Mouse (Mus musculus): ENCODE data around the gene Cherp. TPM values are rescaled to one million over a fixed set of nuclear protein-coding genes. Genes with fewer than 3 reads are reported as not detected.

Cherp gene
- total and polyA plus RNA-seq, 3 experiments, result 21.1 to 106 (median 78.0) TPM

- Histone ChIP-seq H3K27me3 (ENCODE audit: control insufficient read depth in 1 of 2, insufficient read depth in 2 of 2, low read length in 2 of 2) (no peaks in the 10 kb centered on the region), H3K27ac (ENCODE audit: control insufficient read depth, low read depth, low read length) (no peak overlapping the region), H3K79me2 (ENCODE audit: control insufficient read depth, insufficient read depth, low read length, poor library complexity) (peaks cover 28% of the 10 kb centered on the region), H3K4me1 (ENCODE audit: control insufficient read depth in 1 of 2, insufficient read depth in 2 of 2, low read length in 2 of 2) (peaks cover 0 to 7% of the 10 kb centered on the region in 2 experiments; a peak in 2 of 4 replicates), H3K36me3 (ENCODE audit: control insufficient read depth in 1 of 2, insufficient read depth in 2 of 2, low read length in 2 of 2) (peaks cover 11 to 14% of the 10 kb centered on the region in 2 experiments), H3K4me3 (ENCODE audit: control insufficient read depth in 1 of 2, insufficient read depth in 1 of 2, low read depth in 2 of 2, low read length in 2 of 2) (no peak overlapping the region), H3K9me3 (replicated peaks; ENCODE audit: insufficient read depth, low read length) (no peaks in the 10 kb centered on the region), H3K9ac (ENCODE audit: control insufficient read depth, low read depth, low read length, poor library complexity, severe bottlenecking) (no peak overlapping the region)
- DNase-seq (ENCODE audit: low read depth, low spot score), result no peak
- TF ChIP-seq NELFE (IDR thresholded peaks at IDR 0.05; ENCODE audit: low read depth, low read length) (no peak), SMC3 (IDR thresholded peaks at IDR 0.05; ENCODE audit: low read depth, low read length) (no peak), MYB (IDR thresholded peaks at IDR 0.05; ENCODE audit: low read depth, low read length) (no peak), TAL1 (IDR thresholded peaks at IDR 0.05; ENCODE audit: low read length) (no peak), E2F4 (IDR thresholded peaks at IDR 0.05; ENCODE audit: borderline replicate concordance, low read depth, low read length) (no peak), GATA1 (IDR thresholded peaks at IDR 0.05; ENCODE audit: low read depth, low read length) (no peak)
Observed at GRCm38 (mm10) chr8:72469984-72470383, 5.0 kb downstream of the Cherp start.

- H3K27ac ChIP-seq (ENCODE audit: control insufficient read depth, low read depth, low read length), result no peak overlapping the region
Observed at GRCm38 (mm10) chr8:72469243-72469642, 5.8 kb downstream of the Cherp start.

GRCm38 (mm10) chr8:72464211-72464610 is 10.8 kb downstream of the Cherp start:
- Histone ChIP-seq H3K9me3 (replicated peaks; ENCODE audit: insufficient read depth, low read length) (no peaks in the 10 kb centered on the region), H3K27ac (ENCODE audit: control insufficient read depth, low read depth, low read length) (no peak overlapping the region), H3K36me3 (ENCODE audit: control insufficient read depth in 1 of 2, insufficient read depth in 2 of 2, low read length in 2 of 2) (peaks cover 0 to 6% of the 10 kb centered on the region in 2 experiments; a peak in 2 of 4 replicates), H3K79me2 (ENCODE audit: control insufficient read depth, insufficient read depth, low read length, poor library complexity) (no peaks in the 10 kb centered on the region), H3K9ac (ENCODE audit: control insufficient read depth, low read depth, low read length, poor library complexity, severe bottlenecking) (no peak overlapping the region), H3K27me3 (ENCODE audit: control insufficient read depth in 1 of 2, insufficient read depth in 2 of 2, low read length in 2 of 2) (no peaks in the 10 kb centered on the region), H3K4me3 (ENCODE audit: control insufficient read depth in 1 of 2, insufficient read depth in 1 of 2, low read depth in 2 of 2, low read length in 2 of 2) (no peak overlapping the region), H3K4me1 (ENCODE audit: control insufficient read depth in 1 of 2, insufficient read depth in 2 of 2, low read length in 2 of 2) (no peaks in the 10 kb centered on the region)
- DNase-seq (ENCODE audit: low read depth, low spot score), result no peak
- no peak for TF ChIP-seq MAZ (IDR thresholded peaks at IDR 0.05; ENCODE audit: low read depth, low read length)
- TF ChIP-seq MXI1 (IDR thresholded peaks at IDR 0.05; ENCODE audit: low read depth, low read length), result no peak
- TF ChIP-seq ZKSCAN1 (IDR thresholded peaks at IDR 0.05; ENCODE audit: low read depth, low read length), result no peak
- TF ChIP-seq ZNF384 (IDR thresholded peaks at IDR 0.05; ENCODE audit: low read depth, low read length), result no peak
- TF ChIP-seq CTCF (IDR thresholded peaks at IDR 0.05 in 2 of 3, conservative IDR thresholded peaks at IDR 0.05 in 1 of 3; ENCODE audit: control insufficient read depth in 1 of 3, insufficient read depth in 1 of 3, low read depth in 2 of 3, low read length in 3 of 3, poor library complexity in 1 of 3, severe bottlenecking in 1 of 3), result no peak
- no peak for TF ChIP-seq TBP (IDR thresholded peaks at IDR 0.05; ENCODE audit: low read depth, low read length)
- no peak for TF ChIP-seq ELF1 (IDR thresholded peaks at IDR 0.05; ENCODE audit: low read depth, low read length)
- no peak for TF ChIP-seq SIN3A (IDR thresholded peaks at IDR 0.05; ENCODE audit: low read length)
- TF ChIP-seq BHLHE40 (IDR thresholded peaks at IDR 0.05; ENCODE audit: borderline replicate concordance, low read depth, low read length), result no peak
- no peak for TF ChIP-seq CHD2 (IDR thresholded peaks at IDR 0.05; ENCODE audit: low read length)
- TF ChIP-seq GATA1 (IDR thresholded peaks at IDR 0.05; ENCODE audit: low read depth, low read length), result no peak
- TF ChIP-seq GABPA (IDR thresholded peaks at IDR 0.05; ENCODE audit: low read depth, low read length), result no peak
- TF ChIP-seq CHD1 (IDR thresholded peaks at IDR 0.05; ENCODE audit: low read depth, low read length), result no peak
- TF ChIP-seq HCFC1 (IDR thresholded peaks at IDR 0.05; ENCODE audit: low read depth, low read length), result no peak

More at GRCm38 (mm10) chr8:72469243-72469642, 5.8 kb downstream of the Cherp start:
- no peaks in the 10 kb centered on the region for H3K27me3 ChIP-seq (ENCODE audit: control insufficient read depth in 1 of 2, insufficient read depth in 2 of 2, low read length in 2 of 2)
- TF ChIP-seq POLR2AphosphoS2 (IDR thresholded peaks at IDR 0.05; ENCODE audit: low read length), result no peak
- no peak for TF ChIP-seq ZKSCAN1 (IDR thresholded peaks at IDR 0.05; ENCODE audit: low read depth, low read length)
- no peak for TF ChIP-seq HCFC1 (IDR thresholded peaks at IDR 0.05; ENCODE audit: low read depth, low read length)
- no peak for TF ChIP-seq ZNF384 (IDR thresholded peaks at IDR 0.05; ENCODE audit: low read depth, low read length)
- no peak for TF ChIP-seq ETS1 (IDR thresholded peaks at IDR 0.05; ENCODE audit: low read depth, low read length)
- no peak for TF ChIP-seq USF2 (IDR thresholded peaks at IDR 0.05; ENCODE audit: borderline replicate concordance in 1 of 2, insufficient read depth in 1 of 2, low read depth in 1 of 2, low read length in 2 of 2)
- TF ChIP-seq NRF1 (IDR thresholded peaks at IDR 0.05; ENCODE audit: insufficient read depth, low read depth, low read length, poor library complexity, severe bottlenecking), result no peak
- no peak overlapping the region for H3K4me3 ChIP-seq (ENCODE audit: control insufficient read depth in 1 of 2, insufficient read depth in 1 of 2, low read depth in 2 of 2, low read length in 2 of 2)
- H3K79me2 ChIP-seq (ENCODE audit: control insufficient read depth, insufficient read depth, low read length, poor library complexity), result peaks cover 21% of the 10 kb centered on the region
- H3K4me1 ChIP-seq (ENCODE audit: control insufficient read depth in 1 of 2, insufficient read depth in 2 of 2, low read length in 2 of 2), result peaks cover 0 to 7% of the 10 kb centered on the region in 2 experiments; a peak in 2 of 4 replicates
- H3K36me3 ChIP-seq (ENCODE audit: control insufficient read depth in 1 of 2, insufficient read depth in 2 of 2, low read length in 2 of 2), result peaks cover 11 to 13% of the 10 kb centered on the region in 2 experiments
- H3K9ac ChIP-seq (ENCODE audit: control insufficient read depth, low read depth, low read length, poor library complexity, severe bottlenecking), result no peak overlapping the region
- DNase-seq (ENCODE audit: low read depth, low spot score), result no peak
- H3K9me3 ChIP-seq (replicated peaks; ENCODE audit: insufficient read depth, low read length), result no peaks in the 10 kb centered on the region

Data from MEL (cell line).